Mouse (Mus musculus) 3134 (cell line): ENCODE data around the gene Ttc36.
"Not testable (repeated sequence)": the region's sequence is repeated elsewhere in the genome, so short reads cannot be mapped to it uniquely, and the experiment has no call there.

Experiments used
- DNase-seq: peaks from one replicate; pipeline ENCODE4 v3.0.0-alpha.2; 2011; ENCODE audit warnings: low spot score; ENCODE audit not compliant: insufficient read length; ENCODE audit errors: extremely low read depth

Ttc36 gene

DNA sequence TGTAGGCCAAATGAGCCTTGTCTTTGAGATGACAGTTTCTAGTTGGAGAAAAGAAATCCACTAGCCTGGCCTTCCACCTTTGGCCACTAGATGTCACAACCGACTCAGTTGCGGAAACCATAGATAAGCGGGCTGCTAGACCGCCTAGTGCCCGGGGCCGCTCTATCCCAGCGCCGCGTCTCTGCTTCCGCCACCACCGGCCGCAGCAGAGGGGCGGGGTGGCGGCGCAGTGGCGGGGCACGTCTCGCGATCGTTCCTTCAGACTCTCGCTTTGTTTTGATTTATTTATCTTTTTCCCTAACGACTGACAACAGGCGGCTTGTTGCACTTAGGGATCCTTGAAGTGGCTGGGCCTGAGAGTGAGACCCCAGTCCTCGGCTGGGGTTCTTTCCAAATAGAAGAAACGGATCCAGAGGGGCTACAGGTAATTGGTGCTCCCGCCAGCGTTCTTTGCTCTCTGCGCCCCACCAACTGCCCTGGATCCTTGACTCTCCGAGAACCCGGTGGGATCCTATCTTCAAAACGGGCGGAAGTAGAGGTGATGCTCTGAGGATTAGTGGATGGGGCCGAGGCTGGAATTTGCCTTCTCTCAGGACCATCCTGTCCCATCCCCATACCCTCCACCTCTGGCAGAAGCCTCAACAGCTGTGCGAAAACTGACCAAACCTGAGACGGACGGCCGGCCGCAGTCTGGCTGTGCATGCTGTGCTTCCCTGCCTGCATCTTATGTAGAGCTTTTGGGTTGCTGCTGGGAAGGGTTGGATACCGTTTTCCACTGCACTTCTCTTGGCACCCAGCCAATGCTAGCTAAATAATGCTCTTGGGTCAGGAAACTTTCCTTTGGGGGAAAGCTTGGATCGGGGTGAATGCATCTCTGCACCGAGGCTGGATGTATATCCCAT, 29.9 kb downstream of the Ttc36 start:
- peak; percentile 95 for DNase-seq

DNA sequence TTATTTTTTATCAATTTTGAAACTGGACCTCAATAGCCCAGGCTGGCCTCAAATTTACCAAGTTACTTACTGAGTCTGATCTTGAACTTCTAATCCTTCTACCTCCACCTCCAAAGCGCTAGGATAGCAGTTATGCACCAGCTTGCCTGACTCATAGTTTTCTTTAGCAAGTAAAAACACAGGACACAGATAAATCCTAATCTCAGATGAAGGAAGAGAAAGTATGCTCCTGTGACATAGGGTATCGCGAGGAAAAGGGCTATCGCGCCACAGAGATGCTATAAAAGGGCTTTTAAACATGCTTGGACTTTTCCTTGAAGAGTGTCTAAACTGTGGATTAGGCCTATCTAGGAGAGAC, 30.5 kb downstream of the Ttc36 start:
- DNase-seq, result no peak

DNA sequence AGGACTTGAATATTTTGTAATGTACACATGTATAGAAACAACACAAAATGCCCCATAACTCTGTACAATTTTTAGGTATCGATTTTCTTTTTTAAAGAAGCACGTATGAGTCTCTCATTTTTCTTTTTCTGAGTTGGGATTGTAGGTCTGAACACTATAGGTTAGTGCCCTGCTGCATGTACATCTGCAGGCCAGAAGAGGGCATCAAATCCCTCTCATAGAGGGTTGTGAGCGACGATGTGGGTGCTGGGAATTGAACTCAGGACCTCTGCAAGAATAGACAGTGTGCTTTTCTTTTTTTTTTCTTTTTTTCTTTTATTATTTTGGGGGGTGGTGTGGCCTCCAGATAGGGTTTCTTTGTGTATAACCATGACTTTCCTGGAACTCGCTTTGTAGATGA, 31.5 kb downstream of the Ttc36 start:
- DNase-seq, result no peak

DNA sequence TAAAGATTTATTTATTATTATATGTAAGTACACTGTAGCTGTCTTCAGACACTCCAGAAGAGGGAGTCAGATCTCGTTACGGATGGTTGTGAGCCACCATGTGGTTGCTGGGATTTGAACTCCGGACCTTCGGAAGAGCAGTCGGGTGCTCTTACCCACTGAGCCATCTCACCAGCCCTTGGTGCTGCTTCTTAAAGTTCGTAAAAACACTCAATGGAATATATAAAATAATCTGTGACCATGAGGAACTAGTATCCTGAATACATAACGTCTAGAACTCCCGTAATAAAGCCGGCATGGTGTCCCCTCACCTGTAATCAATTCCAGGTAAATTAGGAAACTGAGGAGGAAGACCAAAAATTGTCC, 34.9 kb downstream of the Ttc36 start:
- not testable (repeated sequence) for DNase-seq

DNA sequence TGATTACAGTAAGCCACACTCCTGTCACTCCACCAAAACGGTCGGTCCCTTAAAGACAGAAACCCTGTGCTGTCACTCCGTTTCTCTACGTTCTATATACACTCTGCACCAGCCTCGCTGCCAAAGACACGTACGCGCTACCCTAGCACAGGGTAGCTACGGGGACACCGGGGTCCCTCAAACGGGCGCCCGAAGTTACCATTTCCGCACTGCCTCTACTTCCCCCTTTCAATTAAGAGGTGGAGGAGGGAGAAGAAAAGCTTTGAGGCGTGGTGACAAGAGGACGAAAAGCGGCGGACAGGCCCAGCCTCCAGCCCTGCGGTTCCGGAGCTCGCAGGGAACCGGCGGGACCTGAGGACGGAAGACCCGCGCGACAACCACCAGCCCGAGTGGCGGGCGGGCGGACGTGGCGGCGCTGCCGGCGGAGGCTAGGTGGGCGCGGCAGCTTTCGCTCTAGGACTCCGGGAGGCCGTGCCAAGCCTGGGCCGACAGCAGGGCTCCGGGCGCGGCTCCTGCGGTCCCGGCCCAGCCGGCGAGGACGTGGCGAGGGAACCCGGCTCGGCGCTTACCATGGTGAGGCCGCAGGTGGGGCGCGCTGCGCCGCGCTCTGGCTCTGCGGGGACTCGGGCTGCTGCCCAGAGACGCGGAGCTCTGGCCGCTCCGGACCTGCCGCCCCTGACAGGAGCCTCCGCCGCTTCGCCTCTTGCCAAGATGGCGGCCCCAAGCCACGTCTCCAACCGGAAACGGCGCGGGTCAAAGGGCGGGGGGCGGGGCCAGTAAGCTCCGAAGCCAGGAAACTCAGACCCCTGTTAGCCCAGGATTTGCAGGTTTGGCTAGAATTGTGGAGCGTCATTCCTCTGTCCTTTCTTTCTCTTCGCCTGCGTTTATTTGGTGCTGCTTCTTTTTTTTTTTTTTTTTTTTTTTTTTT, 35.5 kb downstream of the Ttc36 start, which contains the start of the genes Arcn1 and Ift46:
Gene Arcn1, minus strand, starts transcription at position 745 of the 928 bp plus-strand sequence.
Gene Ift46, plus strand, starts transcription at position 808 of the 928 bp plus-strand sequence.
- peak; percentile 90 for DNase-seq

DNA sequence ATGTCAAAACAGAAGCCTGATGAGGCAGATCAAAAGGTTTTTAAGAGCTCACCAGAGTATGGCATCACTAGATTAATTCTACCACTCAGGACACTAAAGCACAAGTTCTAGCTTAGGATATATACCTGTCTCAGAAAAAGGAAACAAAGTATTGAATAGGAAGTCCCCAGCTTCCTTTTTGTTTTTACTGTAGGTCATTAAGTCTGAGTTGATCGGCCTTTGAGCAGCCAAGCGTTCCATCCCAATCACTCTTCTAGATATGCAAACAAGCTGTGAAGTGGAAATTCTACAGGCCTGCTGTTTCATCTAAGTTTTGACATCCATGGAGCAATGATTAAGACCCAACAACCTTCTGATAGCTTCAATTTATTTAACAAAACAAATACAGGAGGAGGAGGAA, 42.0 kb downstream of the Ttc36 start:
- DNase-seq, result no peak
